Mouse (Mus musculus): ENCODE data around the gene Ptch1.

GRCm38 (mm10) chr13:63569396-63569756 is 4.0 kb downstream of the Ptch1 start:
- TF ChIP-seq SIN3A (IDR thresholded peaks at IDR 0.05; ENCODE audit: low read length) (no peak), MAZ (IDR thresholded peaks at IDR 0.05; ENCODE audit: low read depth, low read length) (no peak), UBTF (IDR thresholded peaks at IDR 0.05; ENCODE audit: low read depth, low read length) (no peak), JUN (IDR thresholded peaks at IDR 0.05; ENCODE audit: insufficient read depth, low read depth, low read length) (no peak), JUND (conservative IDR thresholded peaks at IDR 0.05; ENCODE audit: low read depth, low read length) (no peak), TCF12 (IDR thresholded peaks at IDR 0.05; ENCODE audit: low read depth, low read length) (no peak), CTCF (conservative IDR thresholded peaks at IDR 0.05 in 1 of 2, IDR thresholded peaks at IDR 0.05 in 1 of 2; ENCODE audit: low read depth in 2 of 2, low read length in 2 of 2) (no peak), E2F4 (IDR thresholded peaks at IDR 0.05; ENCODE audit: insufficient replicate concordance, low read depth, low read length) (no peak)

All from CH12.LX (cell line).